Mouse (Mus musculus) thymus, postnatal 0 days (tissue): ENCODE data around the gene Gm20441. TPM values are rescaled to one million over a fixed set of nuclear protein-coding genes. Genes with fewer than 3 reads are reported as not detected.

Experiments
- DNase-seq: peaks from one replicate; pipeline ENCODE4 v3.0.0-alpha.2; 2015; ENCODE audit warnings: low spot score
- polyA plus RNA-seq: library from polyadenylated mRNA; unstranded; fragments of >200 nt; fragmentation: Nextera tagmentation; extraction: Ambion mirVana; gene quantifications from 2 replicates; pipeline ENCODE4 v1.2.1, GENCODE M21; 2015

Gene Gm20441
- polyA plus RNA-seq: not detected in 2 replicates

DNA sequence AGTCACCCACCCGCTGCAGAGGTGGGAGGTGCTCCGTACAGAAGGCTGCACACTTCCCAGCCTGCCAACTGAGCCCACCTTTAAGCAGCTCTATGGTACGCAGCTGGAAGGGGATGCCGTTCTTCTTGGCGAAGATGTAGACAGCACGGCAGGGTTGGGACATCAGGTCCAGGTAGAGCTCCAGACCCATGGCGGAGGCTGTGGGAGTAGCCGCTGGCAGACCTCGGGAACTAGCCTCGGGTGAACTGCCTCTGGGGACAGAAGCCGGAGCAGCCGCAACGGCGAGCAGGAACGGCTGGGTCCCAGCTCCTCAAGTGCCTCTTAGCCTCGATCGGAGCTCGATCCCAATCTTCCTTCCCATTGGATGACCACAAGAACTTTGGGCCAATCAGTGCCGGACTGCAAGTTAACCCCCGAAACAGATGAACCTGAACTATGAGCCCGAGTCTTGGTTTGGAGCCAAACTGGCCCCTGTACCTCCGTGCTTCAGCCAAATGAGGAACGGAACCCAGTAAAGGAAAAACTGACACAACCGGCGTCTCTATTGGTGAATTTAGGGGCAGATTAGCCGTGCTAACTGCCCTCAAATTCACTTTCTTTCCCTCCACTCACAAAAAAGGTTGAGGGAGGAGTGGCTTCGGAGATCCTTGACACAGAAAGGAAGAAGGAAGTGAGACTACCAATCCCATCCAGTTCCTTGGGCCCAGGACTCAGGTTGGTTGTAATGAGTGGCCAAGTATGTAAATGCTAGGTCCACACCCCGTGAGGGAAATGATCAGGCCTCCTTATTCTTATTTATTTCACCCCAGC, at the start of gene Gm20441, which contains the start of gene Gstt3:
Gm20441 (minus strand) TSS at position 186 of the 810 bp plus-strand sequence.
Gstt3 (minus strand) TSS at position 646 of the 810 bp plus-strand sequence.
- peak; percentile 12 for DNase-seq

DNA sequence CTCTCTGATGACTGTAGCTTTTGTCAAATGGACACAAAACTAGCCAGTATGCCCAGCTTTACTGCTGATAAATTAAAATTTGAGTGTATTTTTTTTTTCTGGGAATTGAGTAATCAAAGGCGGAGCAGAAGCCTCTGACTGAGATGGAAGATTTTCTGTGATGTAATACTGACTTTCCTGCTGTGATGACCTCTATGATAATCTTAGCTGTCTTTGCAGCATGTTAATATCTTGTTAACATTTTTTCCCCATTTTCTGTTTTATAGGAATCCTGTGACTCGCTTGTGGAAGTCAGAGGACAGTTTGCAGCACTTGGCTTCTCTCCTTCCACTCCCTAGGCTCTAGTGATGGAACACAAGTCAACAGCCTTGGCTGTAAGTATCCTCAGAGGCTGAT, 49.5 kb upstream of the Gm20441 start:
- no peak for DNase-seq

- no peak for DNase-seq
Observed at GRCm38 (mm10) chr10:75829529-75830274, 48.9 kb upstream of the Gm20441 start.

GRCm38 (mm10) chr10:75828500-75828931, 47.8 kb upstream of the Gm20441 start:
- no peak for DNase-seq

DNA sequence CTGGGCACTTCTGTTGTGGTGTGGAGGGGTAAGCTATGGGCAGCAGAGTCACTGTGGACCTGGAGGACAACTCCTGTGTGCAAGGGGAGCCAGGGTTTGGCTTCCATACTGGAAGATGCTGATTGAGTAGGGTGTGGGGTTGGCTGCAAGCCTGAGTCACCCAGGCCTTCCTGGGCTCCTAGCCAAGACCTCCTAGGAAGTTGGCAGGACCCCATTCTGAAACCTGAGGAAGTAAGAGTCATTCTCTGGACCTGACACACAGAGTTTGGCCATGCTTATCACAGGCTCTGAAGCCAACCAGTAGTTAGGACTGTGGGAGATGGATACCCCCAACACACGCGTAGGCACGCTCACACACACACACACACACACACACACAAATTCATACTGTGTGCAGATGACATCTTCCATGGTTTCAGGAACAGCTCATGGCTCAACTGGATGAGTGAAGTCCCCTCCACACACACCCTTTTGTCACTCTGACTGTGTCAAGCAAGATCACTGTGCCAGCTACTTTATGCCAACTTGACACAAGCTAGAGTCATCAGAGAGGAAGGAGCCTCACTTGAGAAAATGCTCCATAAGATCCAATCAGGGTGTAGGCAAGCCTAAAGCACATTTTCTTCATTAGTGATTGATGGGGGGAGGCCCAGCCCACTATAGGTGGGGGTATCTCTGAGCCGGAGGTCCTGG, 47.1 kb upstream of the Gm20441 start:
- no peak for DNase-seq

DNA sequence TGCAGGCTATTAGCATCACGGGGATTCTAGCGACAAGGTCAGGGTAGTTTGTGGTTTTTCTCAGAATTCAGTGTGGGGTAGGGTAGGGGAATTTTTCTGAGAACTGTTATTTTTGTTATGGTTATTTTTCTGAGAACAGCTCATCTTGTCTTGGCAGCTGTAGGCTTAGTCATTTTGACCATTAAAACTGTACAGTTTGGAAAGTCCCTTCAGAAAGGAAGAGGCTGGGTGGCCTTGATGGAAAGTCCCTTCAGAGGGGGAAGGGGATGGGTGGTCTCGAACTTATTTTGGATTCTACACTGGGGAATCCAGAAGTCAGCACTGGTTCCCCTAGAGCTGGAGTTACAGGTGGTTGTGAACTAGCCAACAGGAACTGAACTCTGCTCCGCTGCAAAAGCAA, 43.8 kb upstream of the Gm20441 start:
- DNase-seq: no peak

DNA sequence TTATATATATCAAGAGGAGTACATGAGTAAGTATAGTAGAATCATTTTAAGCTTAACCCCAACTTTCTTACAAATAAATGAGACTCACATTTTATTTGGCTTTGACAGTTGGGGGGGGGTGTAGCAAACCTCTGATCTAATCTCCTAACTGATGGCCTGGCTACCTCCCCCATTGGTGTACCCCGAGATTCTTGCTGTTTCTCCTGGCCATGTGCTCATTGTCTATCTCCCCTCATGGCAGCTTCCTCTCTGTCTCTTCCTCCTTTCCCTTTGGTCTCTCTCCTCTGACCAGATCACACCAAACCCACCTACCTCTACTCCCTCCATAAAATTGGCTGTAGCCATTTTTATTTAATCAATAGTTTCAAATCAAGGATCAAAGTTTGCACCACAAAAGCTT, 43.0 kb upstream of the Gm20441 start:
- DNase-seq: no peak

- no peak for DNase-seq
Observed at GRCm38 (mm10) chr10:75822443-75822842, 41.7 kb upstream of the Gm20441 start, which contains the start of gene Gstt4. Gstt4 (minus strand) TSS chr10:75822543.

DNA sequence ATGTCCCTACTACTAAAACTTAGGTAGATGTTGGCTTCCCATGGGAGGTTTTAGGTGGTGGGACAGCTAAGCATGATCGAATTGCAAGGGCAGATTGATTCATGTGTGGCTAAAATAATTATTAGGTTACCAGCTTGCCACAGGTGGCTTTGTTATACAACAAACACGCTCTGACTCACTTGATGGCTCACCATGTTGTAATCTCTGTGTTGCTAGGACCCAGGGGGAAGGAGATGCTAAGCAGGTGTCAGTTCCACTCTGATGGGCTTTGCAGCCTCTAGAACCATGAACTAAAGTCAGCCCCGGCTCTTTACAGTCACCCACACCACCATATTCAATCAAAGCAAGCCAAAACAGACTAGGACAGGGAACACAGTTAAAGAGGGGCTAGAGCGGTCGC, 39.1 kb upstream of the Gm20441 start:
- no peak for DNase-seq

GRCm38 (mm10) chr10:75818641-75819040, 37.9 kb upstream of the Gm20441 start:
- DNase-seq: no peak

DNA sequence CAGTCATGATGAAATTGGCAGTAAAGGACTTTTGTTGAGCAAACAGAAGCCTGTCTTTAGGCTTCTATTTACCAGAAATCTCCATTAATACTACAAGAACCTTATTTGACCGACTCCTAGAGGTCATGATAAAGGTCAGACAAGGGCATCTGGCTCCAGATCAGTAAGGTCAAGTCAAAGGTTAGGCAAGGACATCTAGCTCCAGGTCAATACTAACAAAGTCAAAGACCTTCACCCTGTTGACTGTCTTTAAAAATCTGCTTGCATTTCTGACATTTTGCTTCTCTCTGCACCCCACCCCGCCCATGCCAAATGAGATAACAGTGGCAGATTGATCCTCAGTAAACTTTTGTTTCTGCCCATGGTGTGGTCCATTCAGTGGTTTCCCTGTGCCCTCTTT, 23.5 kb upstream of the Gm20441 start:
- no peak for DNase-seq

DNA sequence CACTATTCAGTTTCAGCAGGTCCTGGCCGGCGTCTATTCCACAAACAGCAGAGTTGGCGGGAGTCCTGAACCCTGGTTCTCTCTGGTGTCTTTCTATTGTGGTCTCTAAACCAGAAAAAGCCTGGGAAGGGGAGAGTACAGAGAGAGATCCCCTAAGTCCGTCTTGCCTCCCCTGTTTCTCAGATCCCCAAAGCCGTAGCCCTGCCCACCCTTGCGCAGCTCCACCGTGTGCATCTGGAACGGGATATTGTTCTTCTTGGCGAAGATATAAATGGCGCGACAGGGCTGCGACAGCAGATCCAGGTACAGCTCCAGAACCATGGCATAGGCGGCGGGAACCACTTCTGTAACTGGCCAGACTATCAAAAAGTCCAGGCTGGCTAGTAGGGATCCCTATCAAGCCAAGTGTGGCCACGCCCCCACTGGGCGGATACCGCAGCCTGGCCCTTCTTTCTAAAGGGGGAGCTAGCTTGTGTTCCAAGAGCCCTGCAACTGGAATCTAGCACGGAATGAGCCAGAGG, 17.5 kb upstream of the Gm20441 start, which contains the start of gene Gstt1:
Gstt1 (minus strand) TSS at position 409 of the 521 bp plus-strand sequence.
- no peak for DNase-seq

DNA sequence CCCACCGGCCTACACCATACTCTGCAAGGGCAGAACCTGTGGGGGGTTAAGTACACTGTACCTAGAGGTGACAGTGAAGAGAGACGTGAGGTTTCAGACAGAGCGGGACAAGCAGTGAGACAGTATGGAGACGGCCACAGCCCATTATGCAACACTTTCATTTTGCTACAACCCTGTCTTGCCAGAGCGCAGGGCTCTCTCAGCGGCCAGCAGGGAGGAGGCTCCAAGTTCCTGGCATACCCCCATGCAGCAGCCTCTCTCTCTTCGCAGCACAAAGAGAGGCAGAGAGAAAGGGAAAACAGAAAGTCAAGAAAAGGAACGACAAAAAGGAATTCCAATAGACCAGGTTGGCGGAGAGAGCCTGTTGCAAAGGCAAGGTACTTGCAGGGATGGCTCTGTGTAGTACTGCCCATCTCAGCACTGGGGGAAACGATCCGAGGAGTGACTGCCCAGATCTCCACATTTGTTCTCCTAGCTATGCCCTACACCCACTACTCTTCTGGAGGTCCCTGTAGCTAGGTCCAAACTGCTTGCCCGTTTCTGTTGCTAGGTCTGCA, 16.9 kb upstream of the Gm20441 start:
- peak; percentile 13 for DNase-seq

DNA sequence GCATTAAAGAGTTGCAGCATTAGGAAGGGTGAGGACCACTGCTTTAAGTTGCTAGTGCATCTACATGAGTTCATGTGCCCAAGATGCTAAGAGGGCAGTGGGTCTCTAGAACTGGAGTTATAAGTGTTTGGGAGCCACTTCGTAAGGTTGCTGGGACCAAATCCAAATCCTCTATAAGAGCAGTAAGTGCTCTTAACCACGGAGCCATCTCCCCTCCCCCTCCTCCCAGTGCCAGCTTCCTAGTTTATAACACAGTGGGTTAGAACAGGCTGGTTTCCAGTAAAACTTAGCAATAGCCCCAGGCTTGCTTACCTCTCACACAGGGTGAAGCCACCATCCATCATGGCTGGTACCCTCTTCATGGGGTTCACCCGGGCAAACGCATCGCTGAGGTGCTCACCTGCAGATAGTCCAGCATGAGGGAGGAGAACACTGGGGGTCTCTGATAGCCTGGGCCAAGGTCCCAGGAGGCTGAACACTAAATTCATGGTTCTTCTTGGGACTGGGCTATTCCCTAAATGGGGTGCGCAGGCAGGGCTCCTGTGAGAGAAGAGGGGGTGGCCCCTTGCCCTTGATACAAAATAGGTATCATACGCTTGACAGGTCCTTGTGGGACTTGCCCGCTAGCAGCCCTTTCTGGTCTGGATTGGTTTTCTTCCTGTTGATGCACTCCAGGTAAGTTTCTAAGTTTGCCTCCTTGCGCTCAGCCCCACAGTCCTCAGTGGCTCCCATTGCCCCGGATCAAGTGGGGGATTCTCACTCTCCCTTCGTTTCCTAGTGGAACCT, 16.2 kb upstream of the Gm20441 start:
- DNase-seq: no peak

DNA sequence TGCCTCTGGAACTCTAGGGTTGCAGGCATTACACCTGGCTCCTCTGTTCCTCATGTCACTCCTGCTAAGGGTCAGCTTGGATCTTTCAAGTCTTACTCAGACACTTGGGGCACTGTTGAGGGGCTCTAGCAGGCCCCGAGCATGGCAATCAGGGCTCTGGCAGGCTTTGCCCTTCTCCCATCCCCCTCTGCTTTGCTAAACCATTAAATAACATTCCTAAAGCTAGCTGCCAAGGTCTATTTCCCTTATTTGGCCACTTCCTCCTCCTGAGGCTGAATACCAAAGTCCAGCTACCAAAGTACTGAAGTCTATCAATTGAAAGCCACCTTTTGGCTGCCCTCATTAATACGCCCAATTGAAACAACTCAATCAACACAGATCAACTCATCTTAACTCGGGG, 14.1 kb upstream of the Gm20441 start:
- no peak for DNase-seq

- peak; percentile 26 for DNase-seq
Observed at GRCm38 (mm10) chr10:75790773-75791172, 10.0 kb upstream of the Gm20441 start.

GRCm38 (mm10) chr10:75789841-75790240, 9.1 kb upstream of the Gm20441 start:
- DNase-seq: no peak

- DNase-seq: no peak
Observed at GRCm38 (mm10) chr10:75789081-75789735, 8.5 kb upstream of the Gm20441 start.

GRCm38 (mm10) chr10:75788277-75788676, 7.5 kb upstream of the Gm20441 start:
- DNase-seq: no peak

DNA sequence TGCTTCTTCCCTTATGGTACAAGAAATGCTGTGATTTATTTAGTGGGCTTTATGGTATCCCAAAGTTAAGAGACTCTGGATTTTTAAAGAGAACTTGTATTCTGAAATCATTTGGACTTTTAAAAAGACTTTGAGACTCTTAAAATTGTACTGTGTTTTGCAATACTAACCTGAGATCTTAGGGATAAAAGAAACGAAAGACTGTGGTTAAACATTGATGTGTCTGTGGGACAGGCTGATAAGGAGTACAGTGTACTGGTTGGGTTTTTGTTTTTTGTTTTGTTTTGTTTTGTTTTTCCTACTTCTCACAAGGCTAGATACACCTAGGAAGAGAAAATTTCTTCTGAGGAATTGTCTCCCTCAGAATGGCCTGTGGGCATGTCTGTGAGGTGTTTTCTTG, 4.7 kb upstream of the Gm20441 start:
- DNase-seq: no peak
